Mouse (Mus musculus): ENCODE data around the gene Ascc2.

Ascc2 gene

GRCm38 (mm10) chr11:4720393-4720792 lies 82.8 kb downstream of the Ascc2 start:
- no peak for DNase-seq (ENCODE audit: low spot score in 2 of 2)

- DNase-seq (ENCODE audit: low spot score in 2 of 2), result no peak
Observed at GRCm38 (mm10) chr11:4720900-4721580, 83.5 kb downstream of the Ascc2 start.

DNA sequence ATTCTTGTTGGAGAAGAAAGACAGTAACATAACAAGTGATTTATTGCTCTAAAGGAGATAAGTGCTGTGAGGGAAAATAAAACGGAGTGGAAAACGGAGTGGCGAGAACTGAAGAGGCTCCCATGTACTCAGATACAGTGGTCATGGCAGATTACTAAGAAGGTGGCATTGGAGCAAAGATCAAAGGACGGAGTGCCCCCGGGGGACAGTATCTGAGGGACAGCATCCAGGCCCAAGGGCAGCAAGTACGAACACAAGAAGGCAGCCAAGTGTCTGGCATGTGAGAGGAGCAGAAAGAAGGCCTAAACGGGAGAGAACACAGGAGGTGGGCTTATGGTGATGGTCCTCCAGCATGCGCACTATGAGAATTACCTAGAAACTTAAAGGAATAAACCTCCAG lies 84.2 kb downstream of the Ascc2 start:
- no peak for DNase-seq (ENCODE audit: low spot score in 2 of 2)

GRCm38 (mm10) chr11:4729603-4730002 lies 92.1 kb downstream of the Ascc2 start:
- no peak for DNase-seq (ENCODE audit: low spot score in 2 of 2)

DNA sequence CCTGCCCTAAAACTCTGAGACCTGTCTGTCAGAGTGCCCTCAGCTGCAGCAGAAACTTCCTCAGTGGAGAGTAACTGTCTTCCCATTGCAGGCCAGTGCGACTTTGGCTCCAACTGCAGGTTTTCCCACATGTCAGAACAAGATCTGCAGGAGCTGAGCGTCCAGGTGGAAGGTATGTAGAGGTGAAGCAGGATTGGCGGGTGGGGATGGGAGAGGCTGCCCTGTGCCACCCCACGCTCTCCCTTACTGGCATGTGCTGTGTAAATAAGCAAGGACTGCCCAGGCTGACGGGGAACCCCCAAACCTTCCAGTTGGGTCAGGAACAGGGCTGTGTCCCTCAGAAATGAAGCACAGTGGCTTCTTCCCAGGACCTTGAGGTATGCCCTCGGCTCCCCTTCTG lies 92.5 kb downstream of the Ascc2 start:
- no peak for DNase-seq (ENCODE audit: low spot score in 2 of 2)

GRCm38 (mm10) chr11:4730913-4731312 lies 93.4 kb downstream of the Ascc2 start:
- no peak for DNase-seq (ENCODE audit: low spot score in 2 of 2)

GRCm38 (mm10) chr11:4731781-4732180 lies 94.2 kb downstream of the Ascc2 start:
- no peak for DNase-seq (ENCODE audit: low spot score in 2 of 2)

- DNase-seq (ENCODE audit: low spot score in 2 of 2), result no peak
Observed at GRCm38 (mm10) chr11:4734179-4734578, 96.6 kb downstream of the Ascc2 start.

Measured in right cerebral cortex, adult 2 months (tissue).